Mouse (Mus musculus): Measurements from ENCODE around the gene Tbl2. TPM values are rescaled to one million over a fixed set of nuclear protein-coding genes. Genes with fewer than 3 reads are reported as not detected.

Gene Tbl2
- total RNA-seq, 2 experiments from 2014 or later, result 32.3 to 33.0 TPM

- DNase-seq, result peak; percentile 97 to 98
These were observed 37.3 kb downstream of the Tbl2 start, which contains the start of gene Baz1b for GRCm38 (mm10) chr5:135186621-135187348. Gene Baz1b, plus strand, starts transcription at chr5:135187264.

GRCm38 (mm10) chr5:135187349-135188213, 38.1 kb downstream of the Tbl2 start:
- DNase-seq, result peak; percentile 28 to 40

GRCm38 (mm10) chr5:135188214-135188554, 38.7 kb downstream of the Tbl2 start:
- DNase-seq, result no peak

- DNase-seq, result no peak
These were observed 40.0 kb downstream of the Tbl2 start for GRCm38 (mm10) chr5:135189281-135190022.

GRCm38 (mm10) chr5:135191620-135192019, 42.2 kb downstream of the Tbl2 start:
- peak in 1 of 2 experiments; percentile 65 for DNase-seq

- no peak for DNase-seq
These were observed 43.0 kb downstream of the Tbl2 start for GRCm38 (mm10) chr5:135192431-135192830.

GRCm38 (mm10) chr5:135196367-135196766, 46.9 kb downstream of the Tbl2 start:
- no peak for DNase-seq

GRCm38 (mm10) chr5:135202763-135203162, 53.3 kb downstream of the Tbl2 start:
- no peak for DNase-seq

- DNase-seq, result no peak
These were observed 58.7 kb downstream of the Tbl2 start for GRCm38 (mm10) chr5:135208197-135208596.

Small RNA genes lying within 50 kb of the gene (microRNA-seq; reads per million reads assigned to microRNA genes)
- 0 reads per million in 2 experiments for gene Gm25315

Other genes with a start within 250 kb of the Tbl2 start
- not detected for gene Tmem270, start 242.9 kb upstream of the Tbl2 start, total RNA-seq (2021)
- not detected for gene Cldn13, start 234.1 kb upstream of the Tbl2 start, total RNA-seq (2021)
- gene Mettl27, start 217.3 kb upstream of the Tbl2 start, total RNA-seq (2021), result 1 to 10 TPM; 7.1 to 8.4 TPM
- not detected for gene Cldn4, start 202.7 kb upstream of the Tbl2 start, total RNA-seq (2021)
- under 1 TPM; 0.61 to 0.92 TPM for gene Cldn3, start 163.4 kb upstream of the Tbl2 start, total RNA-seq (2021)
- 10 to 100 TPM; 27.7 to 33.1 TPM for gene Abhd11, start 140.5 kb upstream of the Tbl2 start, total RNA-seq (2021)
- 10 to 100 TPM; 96.3 to 96.4 TPM for gene Stx1a, start 126.2 kb upstream of the Tbl2 start, total RNA-seq (2021)
- gene Dnajc30, start 85.5 kb upstream of the Tbl2 start, total RNA-seq (2021), result 10 to 100 TPM; 38.3 to 38.4 TPM
- gene Bud23, start 84.7 kb upstream of the Tbl2 start, total RNA-seq (2021), result 10 to 100 TPM; 49.4 to 60.1 TPM
- gene Vps37d, start 71.4 kb upstream of the Tbl2 start, total RNA-seq (2021), result 10 to 100 TPM; 27.1 to 30.9 TPM
- 1 to 10 TPM; 3.6 to 5.2 TPM for gene Mlxipl, start 59.8 kb upstream of the Tbl2 start, total RNA-seq (2021)
- 10 to 100 TPM; 51.2 to 51.5 TPM for gene Bcl7b, start 18.6 kb downstream of the Tbl2 start, total RNA-seq (2021)
- 10 to 100 TPM; 78.5 to 86.3 TPM for gene Baz1b, start 37.6 kb downstream of the Tbl2 start, total RNA-seq (2021)
- 1 to 10 TPM; 4.1 to 5.7 TPM for gene Fzd9, start 101.6 kb downstream of the Tbl2 start, total RNA-seq (2021)
- not detected for gene Fkbp6, start 200.4 kb downstream of the Tbl2 start, total RNA-seq (2021)
- not detected for gene Trim50, start 203.6 kb downstream of the Tbl2 start, total RNA-seq (2021)
- gene Nsun5, start 220.3 kb downstream of the Tbl2 start, total RNA-seq (2021), result 10 to 100 TPM; 18.8 to 25.9 TPM
- gene Pom121, start 244.9 kb downstream of the Tbl2 start, total RNA-seq (2021), result 10 to 100 TPM; 48.8 to 51.1 TPM

All from layer of hippocampus, postnatal 36 days (tissue).